Mouse (Mus musculus) lung, postnatal 25 days (tissue): ENCODE data around the gene Gm45208.
A peak's percentile ranks its signal among the peaks of the same experiment; 100 is the strongest.
"Not testable (repeated sequence)": the region's sequence is repeated elsewhere in the genome, so short reads cannot be mapped to it uniquely, and the experiment has no call there.

Experiments used
- DNase-seq: peaks from one replicate; pipeline ENCODE4 v3.0.0; 2022; ENCODE audit warnings: low spot score

Gm45208 gene

DNA sequence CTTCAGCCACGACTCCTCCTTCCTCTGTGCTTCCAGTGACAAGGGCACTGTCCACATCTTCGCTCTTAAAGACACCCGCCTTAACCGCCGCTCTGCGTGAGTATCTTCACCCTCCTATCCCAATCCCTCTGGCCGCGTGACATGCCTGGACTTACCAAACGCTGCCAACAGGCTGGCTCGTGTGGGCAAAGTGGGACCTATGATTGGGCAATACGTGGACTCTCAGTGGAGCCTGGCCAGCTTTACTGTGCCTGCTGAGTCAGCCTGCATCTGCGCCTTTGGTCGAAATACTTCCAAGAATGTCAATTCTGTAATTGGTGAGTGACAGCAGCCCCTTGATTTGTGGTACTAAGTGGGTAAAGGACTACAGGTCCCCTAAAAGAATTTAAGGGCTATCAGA, 5.1 kb downstream of the Gm45208 start:
- DNase-seq = no peak

DNA sequence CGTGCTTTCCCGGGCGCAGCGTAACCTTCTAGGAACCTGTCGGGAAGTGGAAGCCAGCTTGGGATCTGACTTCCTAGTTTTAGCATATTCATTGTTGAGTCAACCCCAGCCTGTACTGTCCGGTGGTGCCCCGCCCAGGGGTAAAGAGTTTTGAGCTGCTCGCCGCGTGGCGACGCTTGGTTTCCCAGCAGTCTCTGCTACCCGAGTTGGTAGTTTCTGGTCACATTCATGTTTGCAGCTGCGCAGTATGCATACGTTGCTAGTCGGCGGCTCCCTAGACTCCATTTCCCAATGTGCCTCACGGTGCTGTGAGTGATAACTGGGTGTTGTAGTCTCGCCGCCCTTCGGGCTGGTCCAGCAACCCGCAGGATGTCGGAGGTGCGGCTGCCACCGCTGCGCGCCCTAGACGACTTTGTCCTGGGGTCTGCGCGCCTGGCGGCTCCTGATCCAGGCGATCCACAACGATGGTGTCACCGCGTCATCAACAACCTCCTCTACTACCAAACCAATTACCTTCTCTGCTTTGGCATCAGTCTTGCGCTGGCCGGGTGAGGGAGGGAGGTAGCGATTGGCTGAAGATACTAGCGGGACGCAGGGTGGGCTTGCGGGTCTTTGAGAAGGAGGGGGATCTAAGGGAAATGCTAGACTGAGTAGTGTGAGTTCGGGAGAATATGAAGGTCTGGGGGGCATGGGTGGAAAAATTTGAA, 6.3 kb downstream of the Gm45208 start, which contains the start of gene Praf2:
TSS of gene Praf2 (plus strand) at position 225 of the 707 bp plus-strand sequence.
- peak; percentile 84 for DNase-seq

DNA sequence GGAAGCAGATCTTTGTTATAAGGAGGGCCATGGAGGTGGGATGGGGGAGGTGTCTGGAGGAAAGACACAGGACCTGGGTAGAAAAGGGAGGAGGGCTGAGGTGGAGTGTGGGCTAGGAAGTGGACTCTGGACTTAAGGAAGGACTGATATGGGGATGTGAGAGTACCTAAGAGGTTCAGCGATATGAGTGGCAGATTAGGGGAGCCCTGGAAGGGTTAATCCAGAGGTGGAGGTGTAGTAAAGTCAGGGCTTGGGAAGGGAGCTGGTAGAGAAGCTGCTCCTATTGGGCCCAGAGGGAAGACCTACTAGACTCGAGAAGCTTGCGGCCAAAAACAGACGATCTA, 6.8 kb downstream of the Gm45208 start:
- DNase-seq = no peak

DNA sequence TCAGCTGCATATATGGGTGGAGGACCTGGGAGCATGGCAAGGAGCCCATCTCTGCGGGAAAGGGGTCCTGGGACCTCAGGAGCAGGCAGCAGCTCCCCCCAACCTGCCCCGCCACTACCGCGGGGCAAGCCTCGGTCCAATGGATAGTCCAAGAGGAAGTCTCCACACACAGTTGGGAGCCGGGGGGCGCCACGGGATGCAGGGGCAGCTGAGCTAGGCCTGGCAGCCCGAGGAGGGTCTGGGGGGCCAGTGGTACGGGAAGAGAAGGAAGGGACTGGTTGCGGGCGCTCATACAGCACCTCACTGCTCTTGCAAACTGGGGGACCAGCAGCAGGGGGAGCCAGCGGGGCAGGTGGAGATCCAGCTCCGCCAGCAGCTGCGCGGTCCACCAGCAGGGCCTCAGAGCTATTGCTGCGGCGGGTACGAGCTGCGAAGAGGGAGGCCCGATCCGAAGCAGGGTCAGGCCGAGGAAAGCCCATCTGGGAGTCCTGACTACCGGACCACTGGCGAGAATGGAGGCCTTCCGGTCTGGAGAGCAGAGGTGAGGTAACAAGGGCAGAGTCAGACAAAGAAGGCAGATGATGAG, 11.6 kb downstream of the Gm45208 start:
- DNase-seq = peak; percentile 70

DNA sequence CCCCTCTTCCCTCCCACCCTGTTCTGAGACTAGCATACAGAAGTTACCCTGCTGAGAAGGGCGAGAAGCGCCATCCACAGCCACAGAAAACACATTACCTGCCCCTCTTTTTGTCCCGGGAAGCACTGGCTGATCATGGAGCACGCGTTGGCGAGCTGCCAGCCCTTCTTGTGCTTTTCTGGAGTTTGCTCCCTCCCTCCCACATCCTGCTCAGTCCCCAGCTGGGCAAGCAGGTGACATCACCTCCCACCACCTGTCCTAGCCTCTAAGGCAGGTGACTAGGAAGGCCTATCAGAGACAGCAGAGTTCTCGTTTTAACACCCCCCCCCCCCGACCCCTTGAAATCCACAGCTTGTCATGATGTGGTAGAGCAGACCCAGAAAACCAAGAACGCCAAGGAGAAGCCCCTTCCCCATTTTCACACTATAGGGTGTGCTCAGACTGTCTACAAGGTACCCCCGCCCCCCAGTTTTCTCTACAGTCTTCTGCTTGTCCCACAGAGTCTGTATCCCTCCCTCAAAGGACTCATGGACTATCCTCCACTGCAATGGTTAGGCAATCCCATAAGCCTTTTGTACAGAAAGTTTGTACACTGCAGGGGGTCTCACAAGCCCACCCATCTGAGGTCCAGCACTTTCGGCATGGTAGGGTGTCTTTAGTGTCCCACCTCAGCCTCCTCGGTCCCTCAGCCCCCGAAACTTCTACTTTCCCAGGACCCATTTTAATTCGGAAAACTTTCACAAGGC, 17.5 kb downstream of the Gm45208 start:
- DNase-seq = peak; percentile 45

DNA sequence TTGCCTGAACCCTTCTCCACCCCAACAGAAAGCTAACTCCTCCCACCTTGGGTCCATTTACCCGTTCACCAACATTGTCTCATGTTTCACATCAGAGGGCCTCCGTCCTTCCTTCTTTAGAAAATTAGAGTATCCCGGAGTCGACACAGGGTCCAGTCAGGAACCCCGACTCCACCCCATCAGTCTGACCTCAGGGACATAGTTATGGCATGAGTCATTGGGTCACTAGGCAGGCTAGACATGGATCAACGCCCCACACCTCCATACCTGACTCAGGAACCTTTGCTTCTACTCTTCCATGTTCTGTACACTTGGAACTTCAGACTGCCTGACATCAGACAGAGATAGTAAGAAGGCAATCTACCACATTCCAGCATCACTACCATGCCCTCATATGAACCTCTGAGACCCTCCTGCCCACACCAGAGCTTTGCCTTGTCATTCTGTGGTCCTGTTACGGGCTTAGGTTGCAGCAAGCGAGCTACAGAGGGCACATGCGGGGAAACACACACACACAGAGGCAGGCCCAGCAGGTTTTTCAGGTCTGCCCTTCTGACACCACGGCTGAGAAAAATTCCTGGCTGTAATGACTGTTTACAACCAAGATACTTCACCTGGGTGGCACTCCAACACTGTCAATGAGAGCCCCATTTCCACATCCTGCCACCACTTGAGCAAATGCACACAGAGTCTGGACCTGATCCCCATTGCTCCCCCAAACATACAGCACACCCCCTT, 18.2 kb downstream of the Gm45208 start:
- DNase-seq = peak; percentile 71

DNA sequence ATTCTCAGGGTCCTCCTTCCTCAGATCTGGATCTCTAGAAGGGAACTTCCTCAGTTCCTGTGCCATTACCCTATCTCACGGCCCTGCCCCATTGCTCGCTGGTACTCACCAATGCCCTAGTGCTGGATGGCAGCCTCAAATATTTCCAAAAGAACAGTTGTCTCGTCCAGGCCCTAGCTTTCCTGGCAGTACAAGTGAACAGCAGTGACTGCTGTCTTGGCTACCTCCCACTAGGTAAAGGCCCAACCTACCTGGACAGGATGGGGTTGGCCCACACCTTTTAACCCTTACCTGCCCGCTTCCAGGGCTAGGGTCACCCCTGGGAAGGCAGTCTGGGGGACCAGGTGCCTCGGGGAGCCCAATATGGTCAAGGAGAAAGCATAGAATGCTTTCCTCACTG, 19.1 kb downstream of the Gm45208 start:
- no peak for DNase-seq

DNA sequence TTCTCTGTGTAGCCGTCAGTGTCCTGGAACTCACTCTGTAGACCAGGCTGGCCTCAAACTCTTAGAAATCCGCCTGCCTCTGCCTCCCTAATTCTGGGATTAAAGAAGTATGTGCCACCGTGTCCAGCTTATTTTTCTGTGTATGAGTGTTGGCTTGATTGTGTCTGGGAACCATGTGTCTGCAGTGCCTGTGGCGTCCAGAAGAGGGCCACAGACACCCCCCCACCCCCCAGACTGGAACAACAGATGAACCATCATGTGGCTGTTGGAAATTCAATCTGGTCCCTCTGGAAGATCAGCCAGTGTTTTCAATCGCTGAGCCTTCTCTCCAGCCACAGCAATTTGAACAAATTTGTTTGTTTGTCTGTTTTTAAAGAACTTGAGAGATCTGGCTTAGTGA, 21.4 kb downstream of the Gm45208 start:
- no peak for DNase-seq

DNA sequence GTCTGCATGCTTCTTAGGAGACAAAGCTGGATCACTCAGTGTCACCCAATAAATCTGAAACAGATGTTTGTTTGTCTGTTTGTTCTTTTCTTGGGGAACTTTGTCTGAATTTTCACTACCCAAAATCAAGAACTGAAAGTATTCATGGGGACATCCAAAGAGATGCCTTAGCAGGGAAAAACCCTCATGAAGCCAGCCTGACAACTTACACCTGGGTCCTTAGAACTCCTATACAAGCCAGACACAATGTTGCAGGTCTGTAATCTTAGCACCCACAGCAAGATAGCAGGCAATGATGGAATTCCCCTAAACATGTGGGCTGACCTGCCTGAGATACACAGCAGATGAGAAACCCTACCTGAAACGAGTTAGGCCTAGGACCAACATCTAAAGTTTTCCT, 22.9 kb downstream of the Gm45208 start:
- DNase-seq = no peak

DNA sequence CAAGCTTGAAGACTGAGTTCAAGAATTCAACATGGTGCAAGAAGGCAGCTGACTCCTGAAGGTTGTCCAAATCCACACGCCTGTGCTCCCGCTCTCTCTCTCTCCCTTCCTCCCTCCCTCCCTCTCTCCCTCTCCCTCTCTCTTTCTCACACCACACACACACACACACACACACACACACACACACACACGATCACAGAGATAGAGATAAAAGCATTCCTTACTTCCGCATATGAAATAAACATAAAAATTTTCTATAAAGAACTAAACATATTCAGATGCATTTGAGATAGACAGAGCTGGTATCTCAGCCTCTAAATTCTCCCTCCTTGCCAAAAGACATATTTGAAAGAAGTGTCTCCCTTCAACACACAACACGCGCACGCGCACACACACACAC, 23.4 kb downstream of the Gm45208 start:
- no peak for DNase-seq

DNA sequence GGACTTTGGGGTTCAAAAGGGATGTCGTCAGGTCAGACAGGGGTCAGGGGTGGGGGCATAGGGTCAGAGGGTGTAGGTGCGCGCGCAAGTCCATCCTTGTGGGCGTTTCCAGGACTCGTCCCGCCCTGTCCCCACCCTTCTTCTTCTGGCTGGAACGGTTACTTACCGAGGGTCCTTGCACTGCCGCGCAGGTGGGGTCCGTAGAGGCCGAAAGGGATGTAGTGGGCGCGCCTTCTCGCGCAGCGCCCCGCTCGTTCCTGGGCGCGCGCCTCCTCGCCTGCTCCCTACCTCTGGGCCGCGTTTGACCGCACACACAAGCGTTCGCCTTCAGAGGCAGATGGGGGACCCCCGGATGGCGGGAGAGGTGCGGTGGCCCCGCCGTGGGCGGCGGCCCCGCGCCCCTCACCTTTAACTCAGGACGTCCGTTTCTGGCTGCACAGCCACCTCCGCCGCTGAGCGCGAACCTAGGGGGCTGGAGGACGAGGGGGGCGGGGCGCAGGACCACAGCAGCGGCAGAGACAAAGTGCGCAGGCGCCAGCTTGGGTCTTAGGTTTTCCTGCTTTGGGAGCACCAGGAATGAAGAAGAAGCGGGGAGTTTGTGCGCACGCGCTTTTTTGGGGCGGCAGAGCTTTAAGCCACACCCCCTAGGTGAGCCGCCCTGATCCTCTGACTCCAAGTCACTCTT, 28.5 kb downstream of the Gm45208 start, which contains the start of gene Ccdc120:
TSS of gene Ccdc120 (minus strand) at position 474 of the 685 bp plus-strand sequence.
- DNase-seq = peak; percentile 55

DNA sequence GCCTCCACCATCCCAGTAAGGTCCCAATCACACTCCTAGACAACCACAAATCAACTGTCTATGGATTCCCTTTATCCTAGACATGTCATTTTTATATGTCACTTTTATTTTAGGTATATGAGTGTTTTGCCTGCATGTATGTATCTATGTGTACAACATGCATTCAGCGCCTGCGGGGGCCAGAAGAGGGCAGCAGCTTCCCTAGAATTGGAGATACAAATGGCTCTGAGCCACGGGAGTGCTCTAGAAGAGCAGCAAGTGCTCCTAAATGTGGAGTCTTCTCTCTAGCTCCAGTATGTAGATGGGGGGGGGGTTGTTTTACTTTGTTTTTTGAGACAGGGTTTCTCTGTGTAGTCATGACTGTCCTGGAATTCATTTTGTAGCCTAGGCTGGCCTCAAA, 31.6 kb downstream of the Gm45208 start:
- not testable (repeated sequence) for DNase-seq

DNA sequence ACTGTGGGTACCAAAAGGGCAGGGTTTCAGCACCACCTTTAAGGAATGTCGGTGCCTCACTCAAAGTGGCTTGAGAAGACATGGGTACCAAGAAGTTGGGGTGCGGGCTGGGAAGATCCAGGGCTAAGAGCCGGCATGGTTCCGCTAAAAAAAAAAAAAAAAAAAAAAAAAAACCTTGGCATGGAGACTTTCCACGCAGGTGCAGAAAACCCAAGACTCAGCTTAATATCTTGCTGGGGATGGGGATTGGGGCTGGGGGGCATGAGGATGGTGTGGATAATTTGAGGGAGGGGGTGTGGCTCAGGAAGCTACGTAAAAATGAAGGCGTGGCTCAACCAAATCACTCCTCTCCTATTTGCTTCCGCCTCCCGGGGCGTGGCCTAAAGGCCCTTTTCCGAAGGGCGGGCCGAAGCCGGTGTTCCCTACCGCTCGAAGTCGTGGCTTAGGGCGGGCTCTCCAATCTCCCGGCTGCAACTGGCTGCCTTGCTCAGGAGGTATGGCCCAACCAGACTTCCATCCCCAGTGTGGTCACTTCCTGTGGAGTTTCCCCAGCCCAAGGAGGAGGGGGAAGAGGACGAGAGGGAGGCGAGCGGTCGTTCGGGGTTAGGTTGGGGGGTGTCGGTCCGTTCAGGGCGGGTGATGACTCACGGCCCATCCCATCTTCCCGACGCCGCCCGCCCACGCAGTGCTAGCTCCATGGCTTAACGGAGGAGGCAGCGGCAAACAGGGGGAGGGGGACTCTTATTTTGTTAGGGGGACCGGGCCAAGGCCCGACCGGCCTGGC, 40.3 kb downstream of the Gm45208 start, which contains the start of gene Tfe3:
TSS of gene Tfe3 (plus strand) at position 424 of the 784 bp plus-strand sequence.
- DNase-seq = peak; percentile 95

DNA sequence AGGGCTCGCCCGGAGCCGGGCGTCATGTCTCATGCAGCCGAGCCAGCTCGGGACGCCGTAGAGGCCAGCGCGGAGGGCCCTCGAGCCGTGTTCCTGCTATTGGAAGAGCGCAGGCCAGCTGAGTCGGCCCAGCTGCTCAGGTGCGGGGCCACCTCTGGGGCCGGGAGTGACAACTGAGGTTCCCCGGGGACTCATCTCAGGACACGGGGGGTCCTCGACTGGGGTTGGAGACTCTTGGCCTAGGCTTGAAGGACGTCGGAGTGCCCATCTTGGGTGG, 40.8 kb downstream of the Gm45208 start:
- DNase-seq = no peak

DNA sequence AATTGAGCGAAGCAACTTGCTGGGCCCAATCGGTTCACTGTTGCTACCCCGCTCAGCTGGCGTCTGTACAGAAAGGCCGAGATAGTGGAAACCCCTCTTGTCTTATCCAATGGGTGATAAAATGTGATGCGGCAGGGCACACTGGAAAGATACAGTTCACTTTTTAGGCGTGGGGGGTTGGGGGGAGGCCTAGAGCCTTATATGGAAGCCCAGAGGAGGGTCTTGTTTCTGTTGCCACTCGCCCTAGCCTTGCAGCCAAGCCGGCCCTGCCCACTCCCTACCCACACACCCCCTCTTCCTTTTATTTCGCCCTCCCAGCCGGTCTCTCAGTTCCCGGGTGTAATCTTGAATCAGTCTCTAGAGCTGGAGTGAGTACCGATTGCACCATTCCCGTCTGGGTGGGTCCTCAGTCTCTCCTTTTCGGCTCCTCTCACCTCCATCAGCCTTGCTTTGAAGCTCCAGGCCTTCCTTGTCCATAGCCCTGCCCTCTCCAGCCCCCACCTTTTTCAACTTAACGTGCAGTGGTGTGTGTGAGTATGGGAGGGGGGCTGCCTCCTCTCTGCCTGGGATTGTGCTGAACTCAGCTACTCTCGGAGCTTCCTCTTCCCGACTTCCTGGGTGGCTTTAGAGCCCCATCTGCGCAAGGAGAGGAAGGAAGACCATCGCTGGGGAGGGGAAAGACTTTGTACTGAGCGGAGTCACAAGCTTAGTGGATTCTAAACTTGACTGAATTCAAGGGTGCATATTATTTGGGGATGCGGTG, 41.8 kb downstream of the Gm45208 start:
- DNase-seq = peak; percentile 66

DNA sequence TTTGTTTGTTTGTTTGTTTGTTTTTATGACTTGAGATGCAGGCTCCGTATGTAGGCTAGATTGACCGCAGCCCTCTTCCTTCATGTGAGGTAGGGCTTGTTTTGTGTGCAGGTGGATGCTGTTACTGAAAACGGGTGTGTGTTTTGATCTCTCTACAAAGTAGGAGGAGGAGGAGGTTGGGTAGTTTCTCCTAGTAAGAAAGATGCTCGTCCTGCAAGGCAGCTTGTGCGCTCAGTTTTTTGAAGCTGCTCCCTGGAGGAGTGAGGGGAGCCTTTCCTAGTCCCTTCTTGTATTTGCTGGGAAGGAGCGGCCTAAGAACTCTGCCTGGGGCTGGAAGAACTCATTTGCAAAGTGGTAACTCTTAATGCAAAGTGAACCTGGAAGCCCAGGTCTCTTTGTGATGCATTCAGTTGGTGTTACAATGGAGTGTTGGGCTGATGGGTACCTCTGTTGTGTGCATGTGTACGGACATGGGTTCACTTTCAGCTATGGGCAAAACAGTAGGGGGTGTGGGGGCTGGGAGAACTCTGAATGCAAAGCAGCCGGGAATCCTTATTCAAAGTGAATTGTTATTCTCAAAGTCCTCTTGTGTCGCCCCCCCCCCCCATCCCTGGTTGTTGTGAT, 42.7 kb downstream of the Gm45208 start:
- no peak for DNase-seq

DNA sequence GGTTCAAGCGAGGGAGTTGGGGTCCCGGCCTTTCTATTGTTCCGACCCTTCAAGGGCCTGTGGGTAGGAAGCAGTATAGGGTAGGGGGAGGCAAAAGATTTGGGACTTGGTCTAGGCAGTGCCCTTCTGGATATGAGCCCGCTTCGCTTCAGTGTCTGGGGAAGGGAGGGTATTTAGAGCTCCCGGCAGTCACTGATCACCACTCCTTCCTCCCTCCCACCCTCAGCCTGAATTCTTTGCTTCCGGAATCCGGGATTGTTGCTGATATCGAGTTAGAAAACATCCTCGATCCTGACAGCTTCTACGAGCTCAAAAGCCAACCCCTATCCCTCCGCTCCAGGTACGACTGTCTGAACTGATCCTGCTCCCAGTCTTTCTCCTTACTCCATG, 43.2 kb downstream of the Gm45208 start:
- DNase-seq = no peak

DNA sequence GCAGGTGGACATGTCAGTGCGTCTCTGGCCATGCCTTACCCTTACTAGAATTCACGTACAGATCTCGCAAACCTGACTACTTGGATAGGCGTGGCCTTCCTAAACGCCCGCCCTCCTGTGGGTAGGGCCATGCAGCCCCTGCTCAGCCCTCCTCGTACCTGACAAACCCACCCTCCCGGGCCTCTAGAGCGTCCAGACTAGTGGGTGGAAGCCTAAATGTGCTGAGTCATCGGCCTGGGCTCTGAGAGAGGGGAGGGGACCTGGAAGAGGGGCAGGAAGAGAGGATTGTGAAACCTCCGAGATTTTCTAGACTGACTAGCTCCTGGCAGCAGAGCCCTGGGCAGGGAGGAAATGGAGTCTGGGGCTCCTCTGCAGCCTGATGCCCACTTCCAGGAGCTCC, 43.7 kb downstream of the Gm45208 start:
- peak; percentile 79 for DNase-seq

DNA sequence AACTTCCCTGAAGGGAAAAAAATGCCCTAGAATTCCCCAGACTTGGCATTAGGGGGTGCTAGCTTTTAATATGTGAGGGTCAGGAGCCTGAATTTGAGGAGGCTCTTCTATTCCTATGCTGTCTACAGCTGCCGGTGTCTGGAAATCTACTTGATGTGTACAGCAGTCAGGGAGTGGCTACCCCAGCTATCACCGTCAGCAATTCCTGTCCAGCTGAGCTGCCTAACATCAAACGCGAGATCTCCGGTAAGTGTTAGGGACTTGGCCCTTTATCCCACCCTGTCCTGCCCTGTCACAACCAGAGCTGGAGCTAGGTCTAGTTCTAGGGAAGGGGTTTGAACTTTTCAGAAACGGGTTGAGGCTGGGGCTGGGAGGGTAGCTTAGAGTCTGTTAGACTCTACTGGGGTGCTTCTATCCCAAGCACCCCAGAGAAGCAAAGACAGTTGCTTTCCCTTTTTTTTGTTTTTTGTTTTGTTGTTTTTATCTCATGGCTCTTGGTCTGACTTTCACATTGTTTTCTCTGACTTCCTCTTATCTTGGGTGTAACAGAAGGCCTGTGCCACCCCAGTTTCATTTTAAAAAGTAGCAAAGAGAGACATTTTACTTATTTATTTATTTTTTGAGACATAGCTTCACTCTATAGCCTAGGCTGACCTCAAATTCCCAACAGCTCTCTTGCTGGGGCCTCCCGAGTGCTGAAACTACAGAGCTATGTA, 47.4 kb downstream of the Gm45208 start:
- DNase-seq = no peak
